Mouse (Mus musculus) B cell, adult 62 days (primary cell): ENCODE data around the gene Il1rapl2. TPM values are rescaled to one million over a fixed set of nuclear protein-coding genes. Genes with fewer than 3 reads are reported as not detected.

Source experiments
- total RNA-seq: library from RNA; stranded (reverse); gene quantifications from 4 replicates; pipeline ENCODE4 v1.2.4, GENCODE M21; 2023

The Il1rapl2 gene
- not detected in 4 replicates for total RNA-seq

DNA sequence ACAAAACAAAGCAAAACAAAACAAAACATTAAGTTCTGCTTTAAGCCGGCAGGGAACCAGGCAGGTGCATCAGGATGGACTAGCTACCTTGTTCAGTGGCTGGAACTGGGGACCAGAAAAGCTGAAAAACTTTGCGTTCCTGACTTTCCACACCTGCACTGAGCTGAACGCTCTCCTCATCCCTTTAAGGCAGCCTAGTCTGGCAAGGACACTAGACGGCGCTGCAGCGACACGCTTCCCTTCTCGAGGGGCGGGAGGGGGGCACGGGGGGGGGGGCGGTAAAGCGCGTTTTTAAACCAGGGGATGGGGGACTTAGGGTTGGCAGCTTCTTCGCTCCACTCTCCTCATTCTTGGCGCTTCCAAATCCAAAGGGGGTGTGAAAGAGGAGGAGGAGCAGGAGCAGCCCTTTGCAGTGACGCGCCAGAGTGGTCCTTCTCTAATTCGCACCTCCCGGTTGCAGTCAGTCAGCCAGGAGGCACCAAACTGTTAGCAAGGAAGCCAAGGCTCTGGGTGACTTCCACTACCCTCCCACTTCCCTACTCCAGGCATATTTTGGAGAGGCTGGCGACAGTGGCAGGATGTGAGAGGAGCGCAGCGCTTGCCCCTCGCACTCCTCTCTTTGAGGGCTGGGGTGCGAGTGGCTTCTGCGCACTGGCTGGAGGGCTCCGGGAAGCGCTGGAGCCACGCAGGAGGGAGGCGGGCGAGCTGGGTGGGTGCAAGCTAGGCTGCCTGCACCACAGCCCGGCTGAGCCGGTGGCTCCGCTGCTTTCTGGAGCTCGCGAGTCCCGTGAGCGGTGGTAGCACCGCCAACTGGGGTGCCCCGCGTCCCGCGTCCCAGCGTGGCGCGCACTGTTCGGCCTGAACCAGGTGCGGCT is at the start of gene Il1rapl2:
Gene Il1rapl2, plus strand, starts transcription at position 288 of the 875 bp plus-strand sequence.

DNA sequence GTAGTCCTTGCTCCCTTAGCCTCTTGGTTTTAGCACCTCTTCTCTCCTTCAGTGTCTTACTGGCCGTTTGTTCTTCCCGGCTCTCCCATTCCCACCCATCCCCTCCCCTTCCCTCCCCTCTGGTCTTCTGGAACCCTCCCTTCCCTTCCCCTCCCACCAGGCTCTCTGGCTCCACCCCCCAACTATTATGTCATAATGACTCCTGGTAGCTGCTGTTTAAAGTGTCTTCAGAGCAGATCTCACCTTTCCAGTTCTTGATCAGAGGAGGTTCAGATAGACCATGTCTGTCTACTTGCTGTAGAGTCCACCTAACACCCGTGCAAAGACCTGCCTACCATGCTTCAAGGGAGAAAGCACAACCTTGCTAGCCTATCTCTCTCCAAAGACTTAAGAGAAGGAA is 639.1 kb downstream of the Il1rapl2 start, which contains the start of gene Tex13a:
Gene Tex13a, minus strand, starts transcription at position 101 of the 400 bp plus-strand sequence.

